Mouse (Mus musculus) cortical plate, adult 2 months (tissue): Measurements from ENCODE around the gene Dcaf10.

ENCODE experiments used
- CTCF ChIP-seq: fragments of 200-500 bp; IDR thresholded peaks from 2 replicates; pipeline ENCODE4 v1.5.1; 2011; ENCODE audit warnings: mild to moderate bottlenecking, control low read depth, low read length; ENCODE audit not compliant: insufficient read depth; ENCODE audit errors: extremely low read depth
- POLR2A ChIP-seq: fragments of 200-500 bp; IDR thresholded peaks from 2 replicates; pipeline ENCODE4 v1.6.1; 2011; ENCODE audit warnings: mild to moderate bottlenecking, low read length, control low read depth; ENCODE audit not compliant: insufficient read depth; ENCODE audit errors: extremely low read depth

DNA sequence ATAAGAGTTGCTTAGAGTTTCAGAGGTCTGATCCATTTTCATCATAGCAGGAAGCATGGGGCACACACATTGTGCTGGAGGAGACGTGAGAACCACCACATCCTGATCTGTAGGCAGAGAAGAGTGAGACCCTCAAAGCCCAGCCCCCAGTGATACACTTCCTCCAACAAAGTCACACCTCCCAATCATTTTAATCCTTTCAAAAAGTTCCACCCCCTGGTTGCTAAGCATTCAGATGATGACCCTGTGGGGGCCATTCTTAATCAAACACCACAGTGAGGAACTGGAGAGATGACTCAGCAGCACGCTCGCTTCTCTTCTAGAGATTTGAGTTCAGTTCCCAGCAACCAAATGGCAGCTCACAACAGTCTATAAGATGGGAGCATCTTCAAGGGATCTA, 9.4 kb upstream of the Dcaf10 start:
- TF ChIP-seq CTCF (no peak), POLR2A (no peak)
